Comparison of ENCODE assay signal across 18 mouse cellular contexts in genomic region chr1:25475699-25476098, GRCm38 (mm10).
DNase-seq lines count a peak whose midpoint lies in the region; ATAC-seq lines count a peak whose summit lies in the region.
"Had no signal": no experiment of that assay in that cellular context is flagged by ENCODE, and none has a peak within 500 bp of the region (broad histone marks: within the 10 kb centered on the region; RNA-seq: fewer than 3 reads in every experiment).

No protein-coding gene starts in this region.

- DNase-seq in frontal cortex, postnatal 25 days (ENCODE audit: low spot score in 2 of 2), result no peak
- DNase-seq in R1 (ENCODE audit: low read depth, low spot score), result peak; percentile 36
- peak; percentile 45 for DNase-seq in telencephalon, adult 2 months (ENCODE audit: low read depth, low spot score)
- DNase-seq in B cell, adult 2 months, result no peak
- DNase-seq: adrenal gland, adult 8-10 months; adrenal gland, postnatal 14 days; adrenal gland, postnatal 36 days; cerebellum, adult 11 months; cerebellum, adult 18-20 months; cerebellum, adult 8-10 months; cerebellum, adult 9-11 months; cerebellum, postnatal 14 days; cerebellum, postnatal 36 days; forebrain, postnatal 0 days had no signal

- ATAC-seq in frontal cortex, adult (ENCODE audit: low TSS enrichment), result peak; percentile 89
- ATAC-seq: activated CD4-positive, CD25-positive, alpha-beta regulatory T cell, adult 4 months; forebrain, embryonic 13.5 days; forebrain, embryonic 15.5 days; forebrain, postnatal 0 days had no signal

Comparison
In these comparisons a context has a peak if more than half of its experiments do, and no peak if none do; other contexts are left out.
1. DNase-seq: peak in R1 (single experiment) and telencephalon, adult 2 months (single experiment); none in frontal cortex, postnatal 25 days (0 of 2) and B cell, adult 2 months (0 of 2).